Mouse (Mus musculus) adrenal gland, postnatal 4 days (tissue): ENCODE data around the gene Naxd. TPM values are rescaled to one million over a fixed set of nuclear protein-coding genes. Genes with fewer than 3 reads are reported as not detected.
"Not testable (repeated sequence)": the region's sequence is repeated elsewhere in the genome, so short reads cannot be mapped to it uniquely, and the experiment has no call there.

Experiments
- DNase-seq, 2 experiments: peaks; one replicate each; pipeline ENCODE4 v3.0.0; 2021 to 2022; ENCODE audit warnings: low spot score in 2 of 2, mixed read lengths in 2 of 2
- total RNA-seq, 2 experiments: library from RNA; stranded (reverse); gene quantifications; 2 replicates each; pipeline ENCODE4 v1.2.3; 2021

Naxd gene
- total RNA-seq, 2 experiments from 2014 or later: 74.2 to 77.2 TPM

DNA sequence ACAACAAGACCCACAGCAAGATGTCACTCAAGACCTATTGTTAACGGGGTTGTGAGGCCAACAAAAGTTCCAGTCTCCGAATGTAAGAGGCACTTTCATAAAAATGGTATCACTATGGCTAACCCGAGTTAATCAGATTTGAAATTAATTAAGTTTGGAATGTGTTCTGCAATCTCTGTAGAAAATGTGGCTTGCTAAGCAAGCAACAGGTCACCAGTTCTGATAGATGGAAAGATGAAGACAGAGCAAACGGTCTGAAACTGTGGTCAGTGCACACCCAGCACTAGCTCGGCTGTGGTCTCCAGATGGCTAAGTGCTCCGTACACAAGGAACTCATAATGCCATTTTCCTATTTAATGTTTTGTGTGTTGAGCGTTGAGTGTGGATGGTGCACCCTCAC lies 26.6 kb upstream of the Naxd start:
- DNase-seq: no peak

DNA sequence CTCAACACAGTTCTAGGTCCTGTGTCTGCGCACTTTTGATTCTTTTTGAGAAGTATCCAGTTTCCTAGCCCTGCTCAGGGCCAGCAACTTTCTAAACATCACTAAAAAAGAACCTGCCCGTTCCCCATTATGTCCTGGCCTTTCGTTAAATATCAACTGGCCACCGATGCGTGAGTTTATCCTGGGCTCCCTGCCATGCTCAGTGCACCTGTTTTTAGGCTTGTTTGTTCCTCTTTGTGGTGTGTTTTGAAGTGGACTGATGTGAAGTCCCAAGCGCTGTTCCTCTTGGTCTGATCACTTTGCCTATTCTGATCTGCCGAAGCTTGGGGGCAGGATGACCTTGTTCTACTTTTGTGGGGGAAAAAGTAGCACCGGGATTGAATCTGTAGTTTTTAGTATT lies 26.0 kb upstream of the Naxd start:
- no peak for DNase-seq

DNA sequence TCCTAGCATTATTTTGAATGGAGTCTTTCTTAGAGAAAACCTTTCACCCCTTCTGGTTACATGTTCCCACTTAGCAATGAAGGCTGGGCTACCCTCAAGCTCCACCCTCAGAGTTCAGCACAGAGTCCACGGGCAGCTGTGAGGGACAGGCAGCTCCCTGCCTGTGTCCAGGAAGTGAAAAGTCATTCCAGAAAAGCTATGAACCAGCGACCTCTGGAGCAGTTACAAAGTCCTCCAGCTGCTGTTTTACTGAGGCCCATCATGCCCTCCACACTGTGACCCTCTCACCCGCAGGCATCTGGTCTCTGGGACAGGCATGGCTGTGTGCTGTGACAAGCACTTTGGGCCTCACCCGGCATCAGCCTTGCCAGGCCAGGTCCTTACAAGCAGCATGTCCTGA lies 24.2 kb upstream of the Naxd start:
- no peak for DNase-seq

DNA sequence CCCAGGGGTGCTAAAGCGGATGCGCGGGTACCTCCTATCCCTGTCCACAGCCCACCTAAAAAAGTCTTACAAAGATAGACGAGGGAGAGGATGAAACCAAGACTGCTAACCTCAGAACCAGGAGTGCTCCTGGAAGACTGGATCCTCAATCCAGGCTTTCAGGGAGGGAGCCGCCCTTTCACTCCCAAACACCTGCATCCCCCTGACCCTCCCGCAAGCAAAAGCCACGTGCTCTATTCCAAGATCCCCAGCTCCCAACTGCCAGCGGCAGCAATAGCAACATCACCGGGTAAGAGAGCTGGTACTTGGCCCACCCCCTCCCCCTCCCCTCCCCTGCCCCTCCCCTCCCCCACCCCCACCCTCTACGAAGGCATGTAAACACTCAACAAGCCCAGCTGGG lies 21.9 kb upstream of the Naxd start:
- DNase-seq: no peak

DNA sequence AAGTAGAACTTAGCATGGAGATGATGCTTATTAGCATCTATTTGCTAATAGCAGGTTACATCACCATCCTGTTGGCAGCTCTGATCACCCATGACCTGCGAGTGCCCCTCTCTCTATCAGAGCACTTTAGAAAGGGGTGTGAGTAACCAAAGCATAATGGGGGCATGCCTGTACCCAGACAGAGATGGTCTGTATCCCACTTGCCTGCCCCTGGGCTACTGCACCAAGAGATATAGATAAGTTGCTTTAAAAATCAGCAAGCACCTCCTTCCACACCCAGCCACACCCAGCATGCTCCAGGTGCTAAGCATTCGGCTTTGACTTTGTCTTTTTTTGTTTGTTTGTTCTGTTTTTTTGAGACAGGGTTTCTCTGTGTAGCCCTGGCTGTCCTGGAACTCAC lies 21.4 kb upstream of the Naxd start:
- DNase-seq: no peak

DNA sequence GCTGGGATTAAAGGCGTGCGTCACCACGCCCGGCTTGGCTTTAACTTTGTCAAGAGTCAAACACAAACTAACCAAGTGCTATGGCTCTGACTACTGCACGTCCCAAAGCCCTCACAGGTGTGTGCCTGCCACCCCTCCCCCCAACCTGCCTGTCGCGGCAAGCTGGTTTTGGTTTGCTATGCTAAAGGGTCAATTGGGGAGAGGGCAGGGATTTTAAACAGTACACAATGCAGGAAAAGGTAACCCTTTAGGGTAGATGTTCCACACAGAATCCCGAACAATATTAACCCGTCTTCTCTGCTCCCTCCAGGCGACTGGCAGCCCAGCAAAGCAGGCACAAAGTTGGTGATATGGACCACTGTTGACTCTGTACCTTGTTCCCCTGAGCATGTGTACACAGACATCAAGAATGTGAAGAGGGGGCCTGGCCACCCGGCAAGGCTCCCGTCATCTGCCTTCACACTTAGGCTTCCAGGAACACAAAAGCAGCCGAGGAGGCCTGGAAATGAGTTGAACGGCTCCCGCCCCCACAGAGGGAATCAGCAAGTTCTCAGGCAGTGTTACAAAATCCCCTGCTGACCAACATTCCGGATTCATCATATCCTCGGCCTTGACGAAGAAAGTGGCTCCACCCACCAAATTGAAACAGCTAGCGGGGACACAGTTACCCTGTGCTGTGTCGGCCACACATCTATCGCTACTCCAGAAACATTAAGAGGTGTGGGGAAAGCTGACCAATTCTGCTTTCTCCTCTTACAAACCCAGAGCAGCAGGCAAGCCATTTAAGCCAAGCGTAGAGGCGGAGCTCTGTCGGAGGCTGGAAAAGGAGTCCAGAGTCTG lies 20.7 kb upstream of the Naxd start:
- DNase-seq: peak in 1 of 2 experiments; percentile 43

DNA sequence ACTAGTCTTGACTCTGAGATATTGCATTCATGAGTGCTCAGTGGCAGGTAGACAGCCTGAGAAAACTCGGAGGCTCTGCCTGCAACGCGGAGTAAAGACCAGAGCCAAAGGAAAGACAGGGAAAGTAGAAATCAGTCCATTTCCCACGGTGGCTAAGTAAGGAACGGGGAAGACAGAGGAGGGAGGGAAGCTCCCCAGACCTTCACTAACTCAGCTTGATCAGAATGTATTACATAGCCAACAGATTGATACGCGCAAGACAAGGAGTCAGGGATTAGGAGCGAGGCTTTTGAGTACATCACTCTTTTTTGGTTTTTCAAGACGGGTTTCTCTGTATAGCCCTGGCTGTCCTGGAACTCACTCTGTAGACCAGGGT lies 20.1 kb upstream of the Naxd start:
- DNase-seq: no peak

DNA sequence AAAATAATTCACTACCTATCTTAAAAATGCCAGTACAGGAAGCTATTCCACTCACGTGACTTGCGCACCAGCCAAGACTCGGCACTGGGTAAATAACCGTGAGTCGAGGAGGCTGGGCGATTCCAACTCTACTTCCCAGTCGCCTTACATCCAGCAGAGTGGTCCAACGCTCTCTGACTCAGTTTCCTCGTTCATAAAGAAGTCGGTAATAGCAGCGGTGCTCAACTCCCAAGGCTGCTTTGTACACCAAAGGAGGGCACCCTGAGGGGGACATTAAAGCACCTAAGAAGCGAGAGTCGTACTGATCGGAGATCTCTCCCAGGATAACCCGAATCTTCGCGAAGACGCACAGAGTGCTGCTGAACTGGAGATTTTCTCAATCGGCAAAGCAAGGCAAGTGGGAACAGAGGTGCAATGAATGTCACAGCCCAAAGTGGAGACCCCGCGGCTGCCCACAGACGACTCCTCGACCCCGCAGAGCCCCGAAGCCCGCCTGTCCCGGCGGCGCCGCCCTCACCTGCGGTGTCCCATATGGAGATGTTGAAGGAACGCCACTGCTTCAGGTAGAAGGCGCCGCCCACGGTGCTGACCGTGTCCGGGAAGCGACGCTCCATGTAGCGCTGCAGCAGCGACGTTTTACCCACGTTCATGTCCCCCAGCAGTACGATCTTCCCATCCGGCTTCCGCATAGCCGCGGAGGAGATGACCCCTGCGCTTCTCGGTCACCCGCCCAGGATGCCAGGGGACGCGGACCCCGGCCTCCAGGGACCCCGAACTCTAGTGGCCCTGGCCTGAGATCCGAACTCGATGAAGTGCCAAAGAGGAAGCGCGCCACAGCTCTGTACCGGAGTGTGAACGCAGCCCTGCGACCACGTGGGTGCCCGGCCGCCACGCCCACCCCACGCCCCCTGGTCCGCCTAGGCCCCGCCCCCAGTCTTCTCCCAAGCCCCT lies 19.2 kb upstream of the Naxd start, which contains the start of gene Rab20:
Rab20 (minus strand) TSS at position 900 of the 951 bp plus-strand sequence.
- DNase-seq: peak; percentile 32 to 52

DNA sequence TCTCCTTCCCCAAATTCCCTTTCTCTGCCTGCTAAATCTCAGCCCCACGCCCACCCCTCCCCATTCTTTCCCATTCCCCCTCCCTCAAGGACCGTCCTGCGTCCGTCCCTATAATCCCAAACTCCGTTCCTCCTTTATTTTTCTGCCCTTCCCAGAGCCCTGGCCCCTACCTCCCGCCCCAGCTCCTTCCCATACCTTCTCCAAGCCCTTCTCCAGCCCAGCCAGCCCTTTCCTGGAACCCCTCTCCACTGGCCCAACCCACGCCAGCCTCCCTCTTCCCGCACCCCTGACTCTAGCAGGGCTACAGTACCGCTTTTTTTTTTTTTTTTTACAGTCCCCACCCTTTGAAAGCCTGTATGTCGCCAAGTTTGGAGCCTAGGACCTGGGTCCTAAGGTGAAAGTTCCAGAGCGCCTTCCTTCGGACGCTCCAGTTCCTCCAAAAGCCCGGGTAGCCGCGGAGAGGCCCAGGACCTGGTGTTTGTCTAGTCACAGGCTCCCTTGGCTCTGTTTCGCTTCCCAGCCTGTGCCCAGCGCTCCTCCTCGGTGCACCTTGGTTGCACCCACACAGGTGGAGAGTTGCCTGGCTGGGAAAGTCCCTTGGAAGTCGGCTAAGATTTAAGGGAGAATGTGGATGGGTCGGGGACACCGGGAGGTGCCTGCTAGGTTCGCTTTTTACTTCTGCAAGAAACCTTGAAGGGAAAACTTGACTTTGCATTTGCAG lies 18.3 kb upstream of the Naxd start:
- no peak for DNase-seq

DNA sequence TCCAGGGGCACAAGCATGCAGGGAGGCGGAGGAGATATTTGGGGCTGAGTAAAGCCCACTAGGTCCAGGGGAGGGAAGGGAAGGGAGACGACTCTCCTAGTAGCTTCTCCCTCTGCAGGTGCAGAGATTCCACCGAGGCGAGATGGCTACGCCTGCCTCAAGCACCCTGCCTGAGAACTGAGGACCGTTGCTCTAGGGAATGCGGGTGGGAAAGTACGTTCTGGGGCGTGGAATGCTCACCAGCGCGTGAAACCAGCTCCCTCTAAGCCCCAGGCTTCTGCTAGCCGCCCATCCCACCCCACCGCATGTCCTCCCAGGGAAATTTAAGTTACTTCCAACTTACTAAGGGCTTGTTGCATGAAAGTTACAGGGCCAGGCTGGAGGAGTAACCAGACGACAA lies 17.7 kb upstream of the Naxd start:
- DNase-seq: no peak

DNA sequence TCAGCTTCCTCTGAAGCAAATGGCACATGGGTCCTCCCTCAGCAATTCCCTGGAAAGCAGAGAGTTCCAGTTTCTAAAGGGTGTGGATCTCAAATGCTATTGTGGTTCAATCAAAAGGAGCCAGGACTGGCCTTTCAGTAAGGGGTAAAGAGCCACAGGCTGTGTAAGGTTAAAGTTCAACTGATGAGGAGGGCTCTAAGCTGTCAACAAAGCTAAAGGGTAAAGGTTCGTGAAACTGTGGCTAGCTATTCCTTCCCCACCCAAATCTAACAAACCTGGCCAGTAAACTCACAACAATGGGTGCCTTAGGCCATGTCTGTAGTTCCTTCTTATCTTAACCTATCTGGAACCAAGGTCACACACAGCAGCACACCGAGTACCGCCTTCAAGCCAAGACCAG lies 15.4 kb upstream of the Naxd start:
- DNase-seq: no peak

DNA sequence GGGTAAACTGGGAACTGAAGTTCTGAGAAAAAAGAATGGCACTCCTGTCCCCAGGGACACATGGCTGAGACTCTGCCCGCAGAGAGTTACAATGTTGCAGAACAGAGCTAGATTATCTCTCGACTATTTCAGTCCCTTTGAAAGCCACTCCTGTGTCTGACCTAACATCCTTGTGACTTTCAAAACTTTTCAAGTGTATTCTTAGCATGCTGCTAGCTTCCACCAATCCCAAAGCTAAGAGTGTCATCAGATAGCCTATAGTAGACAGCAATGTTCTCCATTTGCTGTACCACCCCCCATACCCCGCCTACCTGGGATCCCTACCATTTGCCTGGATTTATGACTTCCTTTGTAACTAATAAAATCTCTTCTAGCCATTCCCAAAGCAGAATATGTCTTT lies 14.8 kb upstream of the Naxd start:
- DNase-seq: no peak

DNA sequence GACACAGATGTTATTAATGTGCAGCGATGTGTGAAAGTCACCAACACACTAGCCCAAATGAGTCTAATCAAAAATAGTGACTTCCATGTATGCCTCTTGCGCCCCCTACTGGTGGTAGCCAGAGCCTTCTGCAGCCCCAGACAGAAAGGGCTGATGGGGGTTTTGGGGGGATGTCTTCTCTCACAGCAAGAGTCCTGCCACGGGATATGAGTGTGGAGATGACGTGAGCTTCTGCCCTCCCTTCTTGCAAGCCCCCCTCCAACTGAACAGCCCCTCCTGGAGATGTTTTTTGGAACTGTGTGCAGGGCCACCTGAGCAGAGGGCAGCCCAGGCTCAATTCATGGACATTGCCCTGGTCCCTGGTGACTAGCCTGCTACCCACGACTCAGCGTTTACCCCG lies 11.2 kb upstream of the Naxd start:
- peak in 1 of 2 experiments; percentile 28 for DNase-seq

DNA sequence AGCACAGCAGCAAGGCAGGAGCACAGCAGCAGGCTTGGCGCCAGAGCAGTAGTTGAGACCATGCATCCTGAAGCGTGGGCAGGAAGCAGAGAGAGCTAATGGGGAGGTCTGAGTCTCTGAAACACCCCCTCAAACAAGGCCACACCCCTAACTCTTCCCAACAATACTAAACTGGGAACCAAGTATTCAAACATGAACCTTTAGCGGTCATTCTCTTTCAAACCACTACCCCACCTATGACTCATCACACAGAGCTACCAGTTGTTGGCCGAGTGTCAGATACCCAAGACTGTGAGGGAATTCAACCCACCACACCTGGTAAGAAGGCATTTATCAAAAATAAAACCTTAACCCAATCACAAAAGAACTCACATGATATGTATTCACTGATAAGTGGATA lies 10.1 kb upstream of the Naxd start:
- no peak for DNase-seq

DNA sequence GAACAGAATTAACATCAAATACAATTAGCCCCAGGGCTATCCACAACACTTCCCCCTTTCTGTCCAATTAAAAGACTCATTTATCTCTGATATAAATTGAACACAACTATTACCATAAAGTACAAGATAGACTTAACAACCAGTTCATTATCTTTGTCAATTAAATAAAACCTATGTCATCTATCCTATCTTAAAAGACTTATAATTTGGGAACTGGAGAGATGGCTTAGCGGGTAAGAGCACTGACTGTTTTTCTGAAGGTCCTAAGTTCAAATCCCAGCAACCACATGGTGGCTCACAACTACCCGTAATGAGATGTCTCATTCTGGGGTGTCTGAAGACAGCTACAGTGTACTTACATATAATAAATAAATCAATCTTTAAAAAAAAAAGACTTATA lies 5.0 kb upstream of the Naxd start:
- not testable (repeated sequence) for DNase-seq

DNA sequence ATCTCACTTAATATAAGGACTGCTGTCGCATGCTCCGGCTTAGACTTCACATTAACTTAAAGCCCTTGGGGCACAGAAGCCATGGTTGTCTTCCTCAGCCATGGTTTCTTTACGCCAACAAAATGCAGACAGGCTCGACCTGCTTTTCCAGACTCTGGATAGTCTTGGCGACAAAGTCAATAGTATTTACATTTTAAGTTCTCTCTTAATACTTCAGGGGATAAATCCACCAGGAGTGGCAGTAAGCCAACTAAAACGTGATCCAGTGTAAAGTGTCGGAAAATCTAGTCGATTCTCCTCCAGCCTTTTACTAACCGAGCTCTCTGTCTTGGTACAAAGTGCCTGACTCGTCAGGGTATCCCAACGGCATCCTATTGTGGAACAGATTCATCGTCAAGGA lies 975 bp downstream of the Naxd start:
- DNase-seq: no peak

DNA sequence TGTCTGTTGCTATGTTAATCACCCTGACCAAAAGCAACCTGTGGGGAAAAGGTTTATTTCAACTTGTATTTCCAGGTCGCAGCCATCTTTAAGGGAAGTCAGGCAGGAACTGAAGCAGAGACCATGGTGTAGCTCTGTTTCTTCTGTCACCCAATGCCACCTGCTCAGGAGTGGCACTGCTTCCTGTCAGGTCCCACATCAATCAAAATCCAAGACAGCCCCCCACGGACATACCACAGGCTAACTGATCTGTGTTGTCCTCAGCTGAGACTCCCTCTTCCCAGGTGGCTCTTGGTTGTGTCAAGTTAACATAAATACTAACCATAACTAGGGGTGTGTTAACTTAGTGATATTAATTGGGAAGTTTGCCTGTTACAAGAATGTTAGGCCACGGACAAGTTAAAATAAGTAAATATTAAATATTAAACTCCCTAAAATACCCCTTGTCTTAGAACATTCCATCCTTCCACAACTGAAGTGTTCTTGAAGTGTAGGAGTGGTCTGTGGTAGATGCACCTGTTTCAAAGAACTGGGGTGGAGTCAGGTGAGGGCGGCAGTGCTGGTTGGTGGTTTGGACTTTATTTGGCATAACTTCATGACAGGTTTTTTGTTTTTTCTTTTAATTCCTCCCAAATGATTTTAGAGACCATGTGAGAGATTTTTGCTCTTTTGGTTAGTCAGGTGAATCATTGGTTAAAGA lies 1.6 kb downstream of the Naxd start:
- DNase-seq: no peak

DNA sequence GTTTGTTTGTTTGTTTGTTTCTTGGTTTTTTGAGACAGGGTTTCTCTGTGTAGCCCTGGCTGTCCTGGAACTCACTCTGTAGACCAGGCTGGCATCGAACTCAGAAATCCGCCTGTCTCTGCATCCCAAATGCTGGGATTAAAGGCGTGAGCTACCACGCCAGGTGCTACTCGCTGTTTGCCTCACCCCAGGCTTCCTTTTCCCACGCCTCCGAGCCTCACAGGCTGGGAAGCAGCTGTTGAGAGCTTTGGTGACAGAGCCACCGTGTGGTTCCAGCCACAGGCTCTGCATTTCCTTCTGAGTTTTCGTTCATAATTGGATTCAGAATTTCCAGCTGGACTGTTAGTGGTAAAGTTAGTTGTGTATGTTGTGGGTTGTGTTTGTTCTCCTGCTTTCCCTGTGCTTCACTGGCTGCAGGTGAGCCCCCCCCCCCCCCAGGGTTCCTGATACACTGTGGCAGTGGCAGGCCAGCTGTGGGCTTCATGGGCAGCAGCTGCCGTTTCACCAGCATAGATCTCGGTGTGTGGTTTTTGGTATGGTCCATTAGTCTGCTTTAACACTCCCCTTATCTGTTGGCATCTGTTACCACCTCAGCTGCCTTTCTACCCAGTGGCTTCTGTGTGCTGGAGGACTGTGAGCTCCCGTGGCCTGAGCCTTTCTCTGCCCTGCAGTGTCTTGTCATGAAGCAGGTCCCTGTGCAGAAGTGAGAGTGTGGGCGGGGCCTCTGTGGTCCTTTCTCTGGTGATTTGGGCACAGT lies 6.3 kb downstream of the Naxd start:
- DNase-seq: no peak

DNA sequence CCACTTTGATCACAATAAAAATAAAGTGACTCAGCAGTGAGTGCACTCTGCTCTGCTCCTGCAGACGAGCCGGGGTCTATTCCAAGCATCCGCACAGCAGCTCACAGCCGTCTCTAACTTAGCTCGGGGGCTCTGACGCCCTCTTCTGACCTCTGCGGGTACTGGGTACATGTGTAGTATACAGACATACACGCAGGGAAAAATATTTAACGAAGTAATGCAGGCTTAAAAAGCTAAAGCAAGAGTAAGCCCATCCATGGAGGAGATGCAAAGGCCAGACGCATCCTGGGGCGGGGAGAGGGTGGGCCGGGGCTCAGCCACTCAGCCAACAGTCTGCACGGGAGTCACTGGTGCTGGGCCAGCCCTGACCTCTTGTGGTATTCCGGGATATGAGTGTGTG lies 8.8 kb downstream of the Naxd start:
- DNase-seq: no peak

DNA sequence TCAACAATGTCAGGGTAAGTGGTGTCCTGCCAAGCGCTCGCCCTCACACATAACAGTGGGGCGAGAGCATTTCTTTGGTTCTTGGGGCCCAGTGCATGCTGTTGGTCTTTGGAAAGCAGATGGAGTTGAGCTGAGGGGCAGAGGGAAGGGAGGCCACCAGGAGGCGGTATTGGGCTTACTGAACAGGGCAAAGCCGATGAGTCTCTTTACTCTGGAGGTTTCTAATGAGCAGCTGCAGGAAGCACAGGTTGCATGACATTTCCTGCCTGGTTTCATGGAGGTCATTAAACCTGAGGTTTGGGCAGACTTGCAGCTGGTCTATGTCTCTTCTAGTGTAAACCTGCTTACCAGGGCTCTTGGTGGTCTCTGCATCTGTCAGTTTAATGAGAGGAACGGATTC lies 9.5 kb downstream of the Naxd start:
- peak in 1 of 2 experiments; percentile 32 for DNase-seq
